Mouse (Mus musculus) megakaryocyte, embryonic 14.5 days (primary cell): ENCODE results near the gene Fam24b. TPM values are rescaled to one million over a fixed set of nuclear protein-coding genes. Genes with fewer than 3 reads are reported as not detected.

Experiments
- H3K27me3 ChIP-seq: replicated peaks from 2 replicates; pipeline ENCODE3; 2012; ENCODE audit warnings: inconsistent platforms
- H3K36me3 ChIP-seq: replicated peaks from 2 replicates; pipeline ENCODE3; 2012; ENCODE audit warnings: low read length, inconsistent platforms, mixed read lengths
- H3K4me1 ChIP-seq: 2 replicates; pipeline ENCODE4 v1.6.1; 2012; ENCODE audit warnings: inconsistent platforms
- H3K4me3 ChIP-seq: replicated peaks from 2 replicates; pipeline ENCODE3; 2012; ENCODE audit warnings: moderate library complexity, mild to moderate bottlenecking, inconsistent platforms
- H3K9me3 ChIP-seq: 2 replicates; pipeline ENCODE4 v1.6.1; 2012; ENCODE audit warnings: inconsistent platforms
- FLI1 ChIP-seq: IDR thresholded peaks from 2 replicates; pipeline ENCODE4 v1.6.1; 2012; ENCODE audit warnings: low read length, inconsistent platforms, mixed read lengths
- GATA1 ChIP-seq: IDR thresholded peaks from 3 replicates; pipeline ENCODE4 v1.6.1; 2012; ENCODE audit warnings: mixed read lengths, low read length, inconsistent platforms, borderline replicate concordance
- polyA plus RNA-seq: library from polyadenylated mRNA; stranded (reverse); fragments of >175 nt; gene quantifications from 2 replicates; pipeline ENCODE4 v1.2.3, GENCODE M21; 2012; ENCODE audit warnings: low replicate concordance; ENCODE audit not compliant: insufficient read depth

Fam24b gene
- polyA plus RNA-seq, 1 experiment, result not detected

DNA sequence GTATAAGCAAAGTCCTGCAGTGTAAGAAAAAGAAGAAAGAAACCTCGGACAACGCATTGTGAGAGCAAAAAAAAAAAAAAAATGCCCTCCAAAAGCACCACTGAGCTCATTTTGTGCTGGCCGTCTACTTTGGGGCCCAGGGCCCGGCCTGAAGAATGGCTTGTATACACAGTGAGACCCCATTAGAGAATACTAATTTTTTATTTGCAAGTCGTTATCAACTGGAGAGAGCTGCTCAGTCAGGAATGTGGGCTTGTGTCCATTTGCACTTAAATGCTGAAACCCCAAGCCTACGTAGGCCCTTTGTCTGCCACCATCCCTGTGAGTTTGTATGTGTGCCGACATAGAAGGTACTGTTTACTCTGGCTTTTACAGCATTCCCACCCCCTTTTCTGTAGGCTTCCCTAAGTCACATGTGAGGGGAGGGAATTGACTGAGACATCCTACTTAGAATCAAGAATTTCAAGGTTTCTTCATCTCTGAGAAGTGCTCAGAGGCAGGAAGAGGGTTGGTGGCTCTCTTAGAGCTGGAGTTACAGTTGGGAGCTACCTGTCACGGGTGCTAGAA, 8.3 kb upstream of the Fam24b start:
- Histone ChIP-seq H3K4me1 (no peaks in the 10 kb centered on the region; the same call in 1 of the 2 replicates), H3K4me3 (no peak overlapping the region), H3K9me3 (no peaks in the 10 kb centered on the region), H3K36me3 (peaks cover 42% of the 10 kb centered on the region), H3K27me3 (no peaks in the 10 kb centered on the region)
- no peak for TF ChIP-seq GATA1
- no peak for TF ChIP-seq FLI1

DNA sequence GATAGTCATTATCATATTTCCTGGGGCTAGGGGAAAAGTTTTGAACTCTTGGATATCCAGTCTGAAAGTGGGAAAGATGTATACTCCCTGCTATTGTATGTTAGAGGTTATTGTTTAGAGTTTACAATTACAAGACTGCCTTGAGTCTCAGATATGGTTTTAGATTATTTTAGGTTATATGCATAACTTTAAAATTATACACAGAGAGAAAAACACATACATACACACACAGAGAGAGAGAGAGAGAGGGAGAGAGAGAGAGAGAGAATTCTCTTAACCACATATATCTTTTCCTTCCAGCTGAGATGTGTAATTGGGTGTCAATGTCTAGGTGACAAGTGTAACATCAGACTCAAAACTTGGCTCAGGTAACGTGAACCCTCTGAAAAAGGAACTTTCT, 4.2 kb upstream of the Fam24b start, which contains the start of gene Fam24a:
Fam24a (plus strand) TSS at position 301 of the 400 bp plus-strand sequence.
- H3K4me1 ChIP-seq, result no peaks in the 10 kb centered on the region; the same call in 1 of the 2 replicates
- H3K9me3 ChIP-seq, result no peaks in the 10 kb centered on the region
- no peaks in the 10 kb centered on the region for H3K27me3 ChIP-seq
- H3K36me3 ChIP-seq, result peaks cover 6% of the 10 kb centered on the region
- no peak within 1 kb of the TSS for H3K4me3 ChIP-seq
- TF ChIP-seq GATA1, result no peak
- no peak for TF ChIP-seq FLI1

DNA sequence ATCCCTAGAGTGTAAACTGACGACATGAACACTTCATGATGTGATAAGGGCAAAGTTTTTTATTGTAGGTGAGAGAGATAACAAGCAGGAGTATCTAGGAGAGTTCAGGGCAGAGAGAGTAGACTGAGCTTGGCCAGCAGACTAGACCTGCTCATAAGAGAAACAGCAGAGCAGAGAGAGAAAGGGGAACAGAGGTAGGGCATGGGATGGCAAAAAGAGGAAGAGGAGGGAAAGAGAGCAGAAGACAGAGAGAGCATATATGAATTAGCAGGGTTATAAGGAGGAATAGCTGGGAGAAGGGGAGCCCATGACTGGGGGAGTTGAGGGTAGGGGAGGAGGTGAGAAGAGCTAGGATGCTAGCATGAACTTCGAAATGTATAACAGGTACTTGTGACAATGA, 2.4 kb upstream of the Fam24b start:
- TF ChIP-seq FLI1 (no peak), GATA1 (no peak)
- Histone ChIP-seq H3K36me3 (no peaks in the 10 kb centered on the region), H3K27me3 (no peaks in the 10 kb centered on the region), H3K4me1 (no peaks in the 10 kb centered on the region; the same call in 1 of the 2 replicates), H3K4me3 (no peak overlapping the region), H3K9me3 (no peaks in the 10 kb centered on the region)

DNA sequence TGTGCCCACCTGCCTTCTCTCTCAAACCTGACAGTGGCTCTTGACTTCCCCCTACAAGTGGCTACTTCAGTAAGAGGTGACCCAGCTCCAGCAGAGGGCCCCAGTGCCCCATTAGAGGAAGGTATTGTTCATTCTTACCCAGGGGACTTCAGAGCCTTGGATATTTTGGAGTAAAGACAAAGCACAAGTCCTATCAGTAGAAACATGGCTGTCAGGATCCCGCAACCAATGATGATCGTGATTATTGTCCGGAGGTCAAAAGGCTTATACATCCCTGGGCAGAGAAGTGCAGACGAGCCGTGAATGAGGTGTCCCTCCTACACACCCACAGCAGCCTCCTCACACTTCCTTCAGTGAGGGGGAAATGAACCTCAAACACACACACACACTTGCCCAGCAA, 2.3 kb downstream of the Fam24b start:
- H3K9me3 ChIP-seq, result peaks cover 6% of the 10 kb centered on the region
- no peaks in the 10 kb centered on the region for H3K4me1 ChIP-seq
- TF ChIP-seq FLI1, result no peak
- TF ChIP-seq GATA1, result no peak
- no peak overlapping the region for H3K4me3 ChIP-seq
- H3K27me3 ChIP-seq, result peaks cover 4% of the 10 kb centered on the region
- no peaks in the 10 kb centered on the region for H3K36me3 ChIP-seq

GRCm38 (mm10) chr7:131322192-131322591, 7.1 kb downstream of the Fam24b start, which contains the start of gene Cuzd1:
Gene Cuzd1 (minus strand): TSS chr7:131322292.
- no peaks in the 10 kb centered on the region for H3K36me3 ChIP-seq
- TF ChIP-seq FLI1, result no peak
- TF ChIP-seq GATA1, result no peak
- H3K27me3 ChIP-seq, result peaks cover 9% of the 10 kb centered on the region
- H3K4me1 ChIP-seq, result no peaks in the 10 kb centered on the region
- peaks cover 6% of the 10 kb centered on the region for H3K9me3 ChIP-seq
- no peak within 1 kb of the TSS for H3K4me3 ChIP-seq

DNA sequence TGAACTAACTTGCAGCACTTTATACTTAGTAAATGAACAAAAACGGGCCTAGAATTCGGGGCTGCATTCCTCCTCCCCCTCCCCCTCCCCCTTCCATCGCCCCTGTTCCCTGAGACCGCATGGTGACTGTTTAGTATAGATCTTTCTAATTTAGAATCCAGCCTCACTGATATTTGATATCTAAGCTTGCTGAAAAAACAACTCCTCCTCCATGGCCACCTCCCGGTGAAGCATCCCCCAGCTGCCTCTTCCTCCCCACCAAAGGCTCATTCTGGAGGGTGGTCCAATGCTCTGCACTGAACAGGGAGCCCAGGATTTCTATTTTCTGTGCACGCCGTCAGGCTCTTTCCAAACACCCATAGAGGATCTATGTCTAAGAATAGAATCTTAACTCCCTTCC, 11.0 kb downstream of the Fam24b start:
- Histone ChIP-seq H3K4me3 (no peak overlapping the region), H3K27me3 (peaks cover 7% of the 10 kb centered on the region), H3K36me3 (no peaks in the 10 kb centered on the region), H3K9me3 (peaks cover 5% of the 10 kb centered on the region), H3K4me1 (no peaks in the 10 kb centered on the region)
- no peak for TF ChIP-seq GATA1

DNA sequence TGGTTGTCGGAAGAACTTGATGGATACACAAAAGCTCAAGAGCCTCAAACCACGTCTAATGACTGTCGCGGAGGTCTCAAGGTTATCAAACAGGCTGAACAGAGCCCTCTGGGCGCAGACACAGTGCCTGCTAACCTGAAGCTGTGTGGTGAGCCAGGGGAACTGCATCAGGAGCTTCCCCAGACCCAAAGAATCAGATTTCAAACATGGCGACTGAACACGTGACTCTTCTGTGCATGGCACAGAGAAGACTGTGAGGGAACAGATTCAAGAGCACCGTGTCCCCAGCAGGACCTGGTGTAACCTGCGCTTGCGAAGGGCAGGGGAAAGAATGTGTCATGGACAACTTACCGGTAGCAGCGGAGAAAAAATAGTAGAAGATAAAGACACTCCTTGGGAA, 11.7 kb downstream of the Fam24b start:
- Histone ChIP-seq H3K36me3 (no peaks in the 10 kb centered on the region), H3K9me3 (no peaks in the 10 kb centered on the region), H3K4me3 (no peak overlapping the region), H3K27me3 (peaks cover 7% of the 10 kb centered on the region), H3K4me1 (no peaks in the 10 kb centered on the region)
- TF ChIP-seq FLI1 (no peak), GATA1 (no peak)

- Histone ChIP-seq H3K9me3 (no peaks in the 10 kb centered on the region), H3K4me3 (no peak overlapping the region), H3K27me3 (no peaks in the 10 kb centered on the region), H3K36me3 (no peaks in the 10 kb centered on the region), H3K4me1 (no peaks in the 10 kb centered on the region)
- TF ChIP-seq GATA1, result no peak
- TF ChIP-seq FLI1, result no peak
These were observed 14.8 kb downstream of the Fam24b start for GRCm38 (mm10) chr7:131314493-131314892.

GRCm38 (mm10) chr7:131306733-131307132, 22.6 kb downstream of the Fam24b start:
- Histone ChIP-seq H3K36me3 (no peaks in the 10 kb centered on the region), H3K4me3 (peak overlapping the region; percentile 12), H3K27me3 (no peaks in the 10 kb centered on the region), H3K9me3 (peaks cover 4% of the 10 kb centered on the region; the same call in 1 of the 2 replicates), H3K4me1 (no peaks in the 10 kb centered on the region)
- TF ChIP-seq FLI1 (no peak), GATA1 (no peak)

GRCm38 (mm10) chr7:131303340-131303739, 26.0 kb downstream of the Fam24b start:
- Histone ChIP-seq H3K36me3 (no peaks in the 10 kb centered on the region), H3K4me3 (no peak overlapping the region), H3K9me3 (peaks cover 4% of the 10 kb centered on the region; the same call in 1 of the 2 replicates), H3K4me1 (no peaks in the 10 kb centered on the region), H3K27me3 (no peaks in the 10 kb centered on the region)
- TF ChIP-seq FLI1, result no peak
- TF ChIP-seq GATA1, result no peak

DNA sequence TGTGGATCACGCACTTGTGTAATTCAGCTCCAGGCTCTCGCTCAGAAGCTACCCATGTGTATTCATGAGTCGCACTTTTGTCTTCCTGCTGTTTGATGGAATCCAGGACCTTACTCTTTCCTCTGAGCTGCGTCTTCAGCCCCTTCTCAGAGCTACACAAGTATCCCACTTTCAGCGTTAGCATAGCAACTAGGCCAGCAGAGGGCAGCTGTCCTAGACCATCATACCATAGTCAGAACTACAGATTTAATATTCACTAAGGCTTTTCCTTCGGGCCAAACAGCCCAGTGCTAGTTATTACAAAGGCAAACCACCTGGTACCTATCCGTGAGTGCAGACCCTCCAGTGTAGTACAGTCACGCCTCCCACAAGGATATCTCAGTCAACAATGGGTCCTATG, 32.2 kb downstream of the Fam24b start:
- no peaks in the 10 kb centered on the region for H3K9me3 ChIP-seq
- peaks cover 4% of the 10 kb centered on the region for H3K27me3 ChIP-seq
- no peak for TF ChIP-seq GATA1
- TF ChIP-seq FLI1, result no peak
- H3K36me3 ChIP-seq, result no peaks in the 10 kb centered on the region
- H3K4me1 ChIP-seq, result no peaks in the 10 kb centered on the region
- H3K4me3 ChIP-seq, result no peak overlapping the region

Other genes with a start within 250 kb of the Fam24b start
- gene 4933402N03Rik, start 183.2 kb downstream of the Fam24b start, polyA plus RNA-seq, result 0.07 TPM in 1 of 2 replicates, not detected in the other
- gene 5430419D17Rik, start 155.1 kb downstream of the Fam24b start, polyA plus RNA-seq, result not detected in 2 replicates
- not detected in 2 replicates for gene Cuzd1, start 7.2 kb downstream of the Fam24b start, polyA plus RNA-seq
- gene Fam24a, start 4.3 kb upstream of the Fam24b start, polyA plus RNA-seq, result not detected in 2 replicates
- 3.2 and 15.5 TPM in 2 replicates for gene 2310057M21Rik, start 33.2 kb upstream of the Fam24b start, polyA plus RNA-seq
- 30.3 and 33.6 TPM in 2 replicates for gene Pstk, start 41.6 kb upstream of the Fam24b start, polyA plus RNA-seq
- gene Ikzf5, start 81.0 kb upstream of the Fam24b start, polyA plus RNA-seq, result 3.4 and 3.7 TPM in 2 replicates
- gene Acadsb, start 81.1 kb upstream of the Fam24b start, polyA plus RNA-seq, result 0.76 TPM in 1 of 2 replicates, not detected in the other
- gene Hmx3, start 213.4 kb upstream of the Fam24b start, polyA plus RNA-seq, result not detected in 2 replicates
- 0.19 TPM in 1 of 2 replicates, not detected in the other for gene Hmx2, start 219.3 kb upstream of the Fam24b start, polyA plus RNA-seq
- gene Bub3, start 230.7 kb upstream of the Fam24b start, polyA plus RNA-seq, result 3.4 and 51.6 TPM in 2 replicates